Mouse (Mus musculus) T-helper 1 cell (primary cell): ENCODE results near the gene Trpv3.
"Not testable (repeated sequence)": the region's sequence is repeated elsewhere in the genome, so short reads cannot be mapped to it uniquely, and the experiment has no call there.

Experiments used
- in situ Hi-C: fragments of 300-600 bp; cut with MboI, MseI; formaldehyde crosslinking; loops from one replicate; pipeline ENCODE4 v1.15.1; 2025; ENCODE audit warnings: high pct_unique_total_duplicates

Gene Trpv3

DNA sequence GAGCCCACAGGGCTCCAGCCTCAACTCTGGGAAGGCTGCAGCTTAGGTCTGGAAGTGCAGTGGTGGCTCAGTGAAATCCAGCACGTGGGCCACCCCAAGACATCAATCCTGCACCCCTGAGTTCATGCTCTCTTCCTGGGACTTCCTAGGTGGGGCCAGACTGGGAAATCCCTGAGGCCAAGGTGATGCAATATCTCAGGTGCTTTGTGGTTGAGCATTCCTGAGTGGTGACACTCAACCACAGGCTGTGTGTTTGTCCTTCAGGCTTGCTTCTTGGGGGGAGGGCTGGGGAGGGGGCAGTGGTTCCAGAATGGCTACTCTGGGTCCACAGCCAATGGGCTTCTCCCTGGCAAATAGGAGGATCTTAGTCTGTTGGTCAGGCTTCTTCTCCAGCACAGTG is 16.7 kb downstream of the Trpv3 start:
- in situ Hi-C loops = no loop called here

DNA sequence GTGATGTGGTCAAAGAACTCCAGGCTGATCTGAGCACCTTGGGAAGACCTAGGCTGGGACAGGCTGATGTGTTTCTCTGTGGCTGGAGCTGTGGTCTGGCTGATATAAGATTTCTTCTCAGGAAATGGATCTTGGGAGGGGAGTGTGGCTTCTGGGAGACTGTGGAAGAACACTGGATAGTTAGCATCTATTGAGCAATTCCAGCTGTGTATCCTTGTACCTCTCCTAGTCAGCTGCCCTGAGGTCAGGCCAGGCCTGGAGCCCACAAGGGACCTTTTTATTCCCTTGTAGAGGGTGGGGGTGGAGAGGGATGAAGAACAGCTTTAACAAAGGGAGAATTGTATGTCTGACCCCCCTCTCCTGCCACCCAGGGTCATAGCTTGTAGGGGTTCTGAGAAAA is 17.2 kb downstream of the Trpv3 start:
- in situ Hi-C loops = no loop called here

DNA sequence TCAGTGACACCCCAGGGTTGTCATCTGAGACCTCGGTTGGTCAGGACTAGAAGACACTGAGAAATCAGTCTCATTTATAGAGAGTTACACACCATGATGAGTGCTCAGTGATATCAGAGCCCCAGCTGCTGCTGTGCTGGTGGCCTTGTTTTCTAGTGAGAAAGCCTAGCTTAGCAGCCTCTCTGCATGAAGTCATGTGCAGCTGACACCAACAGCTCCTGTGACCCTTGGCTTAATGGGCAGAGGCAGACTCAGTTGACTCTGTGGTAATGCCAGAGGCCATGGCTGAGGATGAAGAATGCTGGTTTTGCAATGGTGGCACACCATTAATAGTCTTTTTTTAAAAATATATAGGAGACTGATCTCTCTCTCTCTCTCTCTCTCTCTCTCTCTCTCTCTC is 22.4 kb downstream of the Trpv3 start:
- in situ Hi-C loops = no loop called here

DNA sequence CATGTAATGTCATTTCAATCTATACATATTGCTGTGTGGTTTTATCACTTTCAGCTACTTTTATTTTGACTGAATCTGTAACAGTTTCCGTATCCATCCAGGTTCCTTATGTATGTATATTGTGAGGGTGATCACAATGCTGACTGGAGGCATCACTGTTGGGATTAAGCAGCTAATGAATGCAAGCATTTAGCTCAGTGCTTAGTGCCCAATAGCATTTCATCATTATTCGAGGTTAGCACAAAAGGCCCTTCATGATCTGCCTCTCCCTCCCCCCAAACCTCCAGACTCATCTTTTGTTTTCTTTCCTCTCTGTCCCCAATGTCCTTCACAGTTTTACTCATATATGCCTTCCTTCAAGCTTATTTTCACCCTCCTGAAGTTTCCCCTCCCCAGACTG is 35.9 kb downstream of the Trpv3 start:
- in situ Hi-C loops = no loop called here

- in situ Hi-C loops = no loop called here
Observed at GRCm38 (mm10) chr11:73315961-73316360, 48.8 kb downstream of the Trpv3 start.

DNA sequence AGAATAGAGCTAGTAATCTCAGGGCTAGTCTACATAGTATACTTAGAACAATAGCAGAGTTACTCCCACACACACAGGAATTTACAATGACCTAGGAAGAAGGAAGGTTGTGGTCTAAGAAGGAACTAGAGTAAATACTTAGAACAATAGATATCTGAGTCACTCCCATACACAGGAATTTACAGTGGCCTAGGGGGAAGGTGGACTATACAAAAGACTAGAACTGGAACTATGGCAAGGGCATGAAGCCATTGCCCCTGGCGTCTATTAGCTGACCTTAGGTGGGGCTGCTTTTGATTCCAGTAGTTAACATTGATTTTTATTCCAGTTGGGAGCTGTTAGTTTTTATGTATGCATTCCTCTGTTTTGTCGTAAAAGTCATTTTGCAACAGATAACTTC is 51.4 kb downstream of the Trpv3 start:
- in situ Hi-C loops = not testable (repeated sequence)

GRCm38 (mm10) chr11:73321064-73321463 is 53.9 kb downstream of the Trpv3 start:
- in situ Hi-C loops = not testable (repeated sequence)

- in situ Hi-C loops = no loop called here
Observed at GRCm38 (mm10) chr11:73323906-73324830, 57.0 kb downstream of the Trpv3 start.

DNA sequence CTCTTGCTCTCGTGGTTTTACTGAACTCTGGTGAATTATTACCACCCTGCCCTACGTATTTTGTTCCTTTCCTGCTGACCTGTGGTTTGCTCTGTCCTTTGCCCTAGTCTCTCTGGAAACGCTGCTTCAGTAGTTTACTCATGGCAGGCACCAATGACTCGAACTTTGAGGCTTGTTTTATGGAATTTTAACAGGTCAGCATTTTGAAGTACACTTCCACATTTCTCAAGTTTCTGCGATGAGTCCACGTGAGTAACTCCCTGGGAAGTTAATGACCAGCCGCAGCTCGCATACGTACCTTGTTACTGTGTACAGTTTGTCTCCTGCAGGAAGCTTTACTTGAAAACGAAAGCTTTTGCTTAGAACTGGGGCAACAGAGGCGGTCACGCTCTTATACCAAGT is 59.3 kb downstream of the Trpv3 start:
- in situ Hi-C loops = no loop called here

GRCm38 (mm10) chr11:73327361-73327760 is 60.2 kb downstream of the Trpv3 start:
- in situ Hi-C loops = no loop called here

DNA sequence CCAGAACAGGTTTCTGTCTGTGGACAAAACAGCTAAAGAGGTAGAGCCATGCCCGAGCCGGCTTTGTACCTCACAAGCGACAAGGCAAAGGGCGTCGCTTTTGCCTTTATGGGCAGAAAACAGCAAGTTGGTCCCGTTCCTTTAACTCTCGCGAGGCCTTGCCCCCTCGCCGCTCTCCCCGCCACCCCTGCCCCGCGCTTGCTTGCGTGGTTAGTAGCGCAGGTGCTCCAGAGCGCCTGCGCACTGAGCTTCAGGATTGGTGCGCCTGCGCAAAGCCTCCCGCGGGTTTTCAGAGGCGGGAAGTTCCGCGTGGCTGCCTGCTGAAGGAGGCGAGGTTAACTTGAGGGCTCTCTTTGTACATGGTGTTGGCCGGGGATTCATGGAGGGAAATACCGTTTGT is 62.3 kb downstream of the Trpv3 start, which contains the start of the genes Aspa, Gm49340 and Spata22:
TSS of gene Aspa (minus strand) at position 155 of the 400 bp plus-strand sequence.
TSS of gene Gm49340 (plus strand) at position 300 of the 400 bp plus-strand sequence.
TSS of gene Spata22 (plus strand) at position 300 of the 400 bp plus-strand sequence.
- in situ Hi-C loops = no loop called here

DNA sequence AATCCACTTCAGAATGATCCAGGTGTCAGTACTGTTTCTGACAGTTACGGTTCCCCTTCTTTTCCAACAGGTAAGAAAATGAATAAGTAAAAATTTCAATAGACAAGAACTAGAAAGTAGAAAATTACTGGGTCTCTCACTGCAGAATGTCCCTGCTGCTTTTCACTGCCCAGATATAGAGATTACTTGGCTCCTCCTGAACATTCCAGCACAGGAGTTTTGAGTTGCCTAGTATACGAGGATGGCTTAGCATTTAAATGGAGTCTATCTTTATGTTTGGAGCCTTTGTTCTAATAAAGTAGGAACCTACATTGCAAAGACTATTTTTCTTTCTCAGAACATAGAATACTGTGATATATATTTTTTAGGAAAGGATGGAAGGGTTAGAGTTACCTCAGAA is 66.2 kb downstream of the Trpv3 start:
- in situ Hi-C loops = no loop called here

- in situ Hi-C loops = no loop called here
Observed at GRCm38 (mm10) chr11:73336919-73337318, 69.7 kb downstream of the Trpv3 start.
